ENCODE assay signal across 10 mouse cellular contexts in the genomic region with DNA sequence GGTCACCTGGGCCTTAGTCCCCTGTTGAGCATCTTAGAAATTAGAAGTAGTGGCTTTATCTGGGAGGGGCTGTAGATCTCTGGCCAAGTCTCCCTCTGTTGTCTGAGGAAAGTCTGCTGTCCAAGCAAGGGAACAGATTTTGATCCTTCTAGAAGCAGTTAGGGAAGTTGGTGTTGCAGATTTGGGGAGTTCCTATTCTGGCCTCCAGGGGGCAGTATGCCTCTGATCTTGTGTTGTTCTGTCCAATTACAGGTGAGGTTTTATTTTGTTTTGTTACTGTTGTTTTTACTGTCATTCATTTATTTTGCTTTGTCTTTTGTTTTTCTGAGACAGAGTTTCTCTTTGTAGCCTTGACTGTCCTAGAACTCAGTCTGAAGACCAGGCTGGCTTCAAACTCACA. TPM values are rescaled to one million over a fixed set of nuclear protein-coding genes. Genes with fewer than 3 reads are reported as not detected.
DNase-seq lines count a peak whose midpoint lies in the region; ATAC-seq and TF ChIP-seq lines count a peak whose summit lies in the region.
"Had no signal": no experiment of that assay in that cellular context is flagged by ENCODE, and none has a peak within 500 bp of the region (broad histone marks: within the 10 kb centered on the region; RNA-seq: fewer than 3 reads in every experiment).

No protein-coding gene starts in this region.

- TF ChIP-seq CTCF in cerebellum, adult 2 months (IDR thresholded peaks at IDR 0.05; ENCODE audit: borderline replicate concordance, insufficient read depth, low read depth, low read length) = peak; percentile 63; the same call in 1 of the 2 replicates
- peak; percentile 78 for TF ChIP-seq CTCF in liver, postnatal 0 days (IDR thresholded peaks at IDR 0.05; ENCODE audit: low read depth)

- ATAC-seq in liver, postnatal 0 days = no peak

- no peak overlapping the region for H3K4me2 ChIP-seq in liver, postnatal 0 days (ENCODE audit: low read depth, low read length)

- H3K27me3 ChIP-seq in cerebellum, adult 2 months (ENCODE audit: control insufficient read depth, insufficient read depth, low read length) = no peaks in the 10 kb centered on the region
- peaks cover 5% of the 10 kb centered on the region; the same call in 1 of the 2 replicates for H3K27me3 ChIP-seq in liver, postnatal 0 days (ENCODE audit: insufficient read depth, low read length)

- TF ChIP-seq EP300 in liver, postnatal 0 days (IDR thresholded peaks at IDR 0.05; ENCODE audit: low read depth) = no peak

- no peak overlapping the region for H3K4me3 ChIP-seq in cerebellum, adult 2 months (replicated peaks; ENCODE audit: insufficient read depth, low read depth, low read length)
- no peak overlapping the region for H3K4me3 ChIP-seq in liver, postnatal 0 days (ENCODE audit: low read depth, low read length)

- H3K4me1 ChIP-seq in cerebellum, adult 2 months (ENCODE audit: control insufficient read depth, insufficient read depth, low read length) = peaks cover 24% of the 10 kb centered on the region
- no peaks in the 10 kb centered on the region for H3K4me1 ChIP-seq in liver, postnatal 0 days (ENCODE audit: insufficient read depth)

- no peak overlapping the region for H3K27ac ChIP-seq in cerebellum, adult 2 months (ENCODE audit: insufficient read depth, low read length)
- no peak overlapping the region for H3K27ac ChIP-seq in liver, postnatal 0 days (ENCODE audit: low read depth)
- H3K27ac ChIP-seq: macrophage had no signal

- H3K36me3 ChIP-seq in liver, postnatal 0 days (replicated peaks; ENCODE audit: insufficient read depth, low read length) = no peaks in the 10 kb centered on the region

- peak; percentile 62 for DNase-seq in embryo, embryonic 10.5 days (ENCODE audit: low spot score)
- DNase-seq in embryo, embryonic 9.5 days (ENCODE audit: extremely low spot score) = no peak
- DNase-seq in layer of hippocampus, postnatal 10 days (ENCODE audit: low spot score in 2 of 2) = peak; percentile 44 to 54
- DNase-seq in layer of hippocampus, adult 9-10 months (ENCODE audit: low spot score) = no peak
- peak; percentile 21 to 36 for DNase-seq in CD8-positive naive resting alpha-beta T cell, adult 2 months (ENCODE audit: low read depth in 2 of 2, low spot score in 2 of 2)
- peak; percentile 52 to 71 for DNase-seq in cerebellum, adult 2 months
- peak; percentile 61 for DNase-seq in liver, postnatal 0 days
- peak; percentile 43 for DNase-seq in thymus, postnatal 14 days

- TF ChIP-seq POLR2A in cerebellum, adult 2 months (IDR thresholded peaks at IDR 0.05; ENCODE audit: borderline replicate concordance, insufficient read depth, low read length) = no peak

- no peaks in the 10 kb centered on the region for H3K9me3 ChIP-seq in liver, postnatal 0 days (ENCODE audit: low read length)

- H3K9ac ChIP-seq in liver, postnatal 0 days (replicated peaks) = no peak overlapping the region

RNA-seq across cellular contexts. Expression of a gene that starts 10.0 kb away (rescaled TPM):
- under 1 TPM in 1 of 2 experiments, not detected in 1; 0.14 TPM for total RNA-seq in layer of hippocampus, postnatal 10 days (2021)
- polyA plus RNA-seq in cerebellum, adult 2 months (2012; rRNA removed) = 0.06 TPM in 1 of 2 replicates, not detected in the other
- not detected in 2 replicates for polyA plus RNA-seq in liver, postnatal 0 days (2015; fragmentation: Nextera tagmentation; extraction: Ambion mirVana)
- polyA plus RNA-seq: heart, embryonic 14.5 days; macrophage had no signal

Comparison
In these comparisons a context has a peak if more than half of its experiments do, and no peak if none do; other contexts are left out.
1. DNase-seq: peak in embryo, embryonic 10.5 days (single experiment), layer of hippocampus, postnatal 10 days (2 of 2), CD8-positive naive resting alpha-beta T cell, adult 2 months (2 of 2), cerebellum, adult 2 months (2 of 2), liver, postnatal 0 days (single experiment) and thymus, postnatal 14 days (single experiment); none in embryo, embryonic 9.5 days (single experiment) and layer of hippocampus, adult 9-10 months (single experiment).